ENCODE assay signal across 8 mouse cellular contexts in the genomic region with DNA sequence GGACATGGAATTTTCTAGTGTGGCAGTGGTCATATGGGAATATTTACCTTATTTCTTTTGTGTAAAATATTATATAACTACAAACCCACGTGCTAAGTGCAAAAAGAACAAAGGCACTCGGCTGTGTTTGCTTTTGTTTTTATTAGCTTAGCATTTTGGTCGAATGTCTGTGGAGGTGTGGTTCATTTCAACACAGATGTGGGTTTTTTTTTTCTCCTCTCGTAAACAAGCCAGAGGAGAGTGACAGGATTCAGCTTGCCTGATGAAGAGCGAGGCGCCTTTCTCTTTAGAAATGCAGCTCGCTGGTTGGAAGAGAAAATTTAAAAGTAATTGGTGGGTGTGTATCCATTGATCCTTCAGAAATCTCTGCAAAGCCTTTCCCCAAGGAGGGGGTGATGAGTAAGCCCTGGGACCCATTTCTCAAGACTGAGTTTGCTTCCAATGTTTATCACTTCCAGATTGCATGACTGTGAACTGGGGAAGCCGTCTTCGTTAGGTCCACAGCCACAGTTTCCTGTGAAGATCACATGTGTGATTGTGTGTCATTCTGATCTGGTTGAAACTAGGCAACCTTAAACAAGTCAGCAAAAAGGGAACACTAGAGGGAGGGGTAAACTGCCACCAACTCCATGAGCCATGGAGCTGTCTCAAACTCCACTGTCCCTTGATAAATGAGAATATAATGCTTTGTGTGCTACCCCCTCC. TPM values are rescaled to one million over a fixed set of nuclear protein-coding genes. Genes with fewer than 3 reads are reported as not detected.
DNase-seq lines count a peak whose midpoint lies in the region; ATAC-seq and TF ChIP-seq lines count a peak whose summit lies in the region.

No protein-coding gene starts in this region.

- no peaks in the 10 kb centered on the region for H3K27me3 ChIP-seq in midbrain, postnatal 0 days (ENCODE audit: insufficient read depth, low read length)
- no peaks in the 10 kb centered on the region for H3K27me3 ChIP-seq in midbrain, embryonic 13.5 days
- H3K27me3 ChIP-seq in kidney, embryonic 16.5 days (ENCODE audit: insufficient read depth, low read length), result no peaks in the 10 kb centered on the region

- H3K4me3 ChIP-seq in midbrain, postnatal 0 days (ENCODE audit: low read depth, low read length), result no peak overlapping the region
- no peak overlapping the region for H3K4me3 ChIP-seq in midbrain, embryonic 13.5 days (replicated peaks)
- peak overlapping the region; percentile 55 for H3K4me3 ChIP-seq in kidney, embryonic 16.5 days (ENCODE audit: low read length)

- 0 out of 2 replicates have a peak, but pooled peaks cover 3% of the 10 kb centered on the region for H3K4me1 ChIP-seq in midbrain, postnatal 0 days (ENCODE audit: insufficient read depth, low read length)
- H3K4me1 ChIP-seq in midbrain, embryonic 13.5 days (replicated peaks), result peaks cover 11% of the 10 kb centered on the region
- H3K4me1 ChIP-seq in kidney, embryonic 16.5 days (ENCODE audit: insufficient read depth, low read length), result peaks cover 71% of the 10 kb centered on the region

- H3K4me2 ChIP-seq in midbrain, postnatal 0 days (ENCODE audit: low read depth, low read length, poor library complexity, severe bottlenecking), result peak overlapping the region; percentile 9
- H3K4me2 ChIP-seq in midbrain, embryonic 13.5 days (replicated peaks), result no peak overlapping the region
- peak overlapping the region; percentile 54 for H3K4me2 ChIP-seq in kidney, embryonic 16.5 days (replicated peaks; ENCODE audit: low read depth, low read length)

- no peak overlapping the region for H3K27ac ChIP-seq in midbrain, postnatal 0 days (ENCODE audit: low read depth, low read length)
- no peak overlapping the region for H3K27ac ChIP-seq in midbrain, embryonic 13.5 days
- H3K27ac ChIP-seq in kidney, embryonic 16.5 days (ENCODE audit: low read length), result peak overlapping the region; percentile 96

- ATAC-seq in midbrain, postnatal 0 days (ENCODE audit: low FRiP score), result no peak
- ATAC-seq in midbrain, embryonic 13.5 days, result no peak
- peak; percentile 3; the same call in 1 of the 2 replicates for ATAC-seq in kidney, embryonic 16.5 days (ENCODE audit: low FRiP score, low TSS enrichment)

- no peaks in the 10 kb centered on the region for H3K36me3 ChIP-seq in midbrain, postnatal 0 days (ENCODE audit: insufficient read depth, low read length)
- H3K36me3 ChIP-seq in midbrain, embryonic 13.5 days, result no peaks in the 10 kb centered on the region
- no peaks in the 10 kb centered on the region; the same call in 1 of the 2 replicates for H3K36me3 ChIP-seq in kidney, embryonic 16.5 days (ENCODE audit: insufficient read depth, low read length)

- no peak for TF ChIP-seq CTCF in midbrain, postnatal 0 days (IDR thresholded peaks at IDR 0.05)

- H3K9ac ChIP-seq in midbrain, postnatal 0 days (replicated peaks; ENCODE audit: low read length, poor library complexity, severe bottlenecking), result no peak overlapping the region
- H3K9ac ChIP-seq in midbrain, embryonic 13.5 days (replicated peaks), result no peak overlapping the region
- H3K9ac ChIP-seq in kidney, embryonic 16.5 days (replicated peaks; ENCODE audit: low read length), result peak overlapping the region; percentile 62

- DNase-seq in midbrain, postnatal 0 days (ENCODE audit: low spot score), result no peak
- peak; percentile 75 to 81 for DNase-seq in heart, adult 18-20 months
- DNase-seq in naive thymus-derived CD4-positive, alpha-beta T cell, adult 2 months (ENCODE audit: low read depth), result peak; percentile 80
- no peak for DNase-seq in right cerebral cortex, adult 2 months (ENCODE audit: low spot score in 2 of 2)
- DNase-seq in left cerebral cortex, postnatal 4 days, result no peak
- DNase-seq in spleen, postnatal 4 days (ENCODE audit: low spot score in 2 of 2), result no peak

- H3K9me3 ChIP-seq in midbrain, postnatal 0 days (ENCODE audit: low read length), result no peaks in the 10 kb centered on the region
- no peaks in the 10 kb centered on the region for H3K9me3 ChIP-seq in midbrain, embryonic 13.5 days
- H3K9me3 ChIP-seq in kidney, embryonic 16.5 days (ENCODE audit: low read length), result no peaks in the 10 kb centered on the region

- intact Hi-C loops in left cerebral cortex, postnatal 4 days (cut with DNase I), result no loop called here

- WGBS in midbrain, postnatal 0 days, result 51% methylated on average over 9 of the region's 9 CpGs
- 55% methylated on average over 9 of the region's 9 CpGs for WGBS in midbrain, embryonic 13.5 days
- 23% methylated on average over 9 of the region's 9 CpGs for WGBS in kidney, embryonic 16.5 days

RNA-seq across cellular contexts. Expression of gene Emp1, which starts 1.8 kb away (rescaled TPM):
- 26.9 and 42.1 TPM in 2 replicates for total RNA-seq in midbrain, postnatal 0 days (2014; rRNA removed)
- 5.6 and 5.7 TPM in 2 replicates for polyA plus RNA-seq in midbrain, postnatal 0 days (2015; fragmentation: Nextera tagmentation; extraction: Ambion mirVana)
- 6.7 and 9.2 TPM in 2 replicates for polyA plus RNA-seq in midbrain, embryonic 13.5 days (2015; fragmentation: Nextera tagmentation; extraction: Ambion mirVana)
- 10 to 100 TPM; 39.9 to 43.1 TPM for total RNA-seq in heart, adult 18-20 months (2021)
- polyA plus RNA-seq in kidney, embryonic 16.5 days (2015; fragmentation: Nextera tagmentation; extraction: Ambion mirVana), result 56.3 and 67.2 TPM in 2 replicates
- total RNA-seq in left cerebral cortex, postnatal 4 days (2021), result 1 to 10 TPM; 6.0 to 7.1 TPM

RNA-seq across cellular contexts. Expression of gene Pbp2, which starts 54.0 kb away (rescaled TPM):
- not detected in 2 replicates for total RNA-seq in midbrain, postnatal 0 days (2014; rRNA removed)
- not detected in 2 replicates for polyA plus RNA-seq in midbrain, postnatal 0 days (2015; fragmentation: Nextera tagmentation; extraction: Ambion mirVana)
- polyA plus RNA-seq in midbrain, embryonic 13.5 days (2015; fragmentation: Nextera tagmentation; extraction: Ambion mirVana), result not detected in 2 replicates
- total RNA-seq in heart, adult 18-20 months (2021), result not detected
- 0.29 TPM in 1 of 2 replicates, not detected in the other for polyA plus RNA-seq in kidney, embryonic 16.5 days (2015; fragmentation: Nextera tagmentation; extraction: Ambion mirVana)
- not detected for total RNA-seq in left cerebral cortex, postnatal 4 days (2021)

Comparison
In these comparisons a context has a peak if more than half of its experiments do, and no peak if none do; other contexts are left out.
1. DNase-seq: peak in heart, adult 18-20 months (2 of 2) and naive thymus-derived CD4-positive, alpha-beta T cell, adult 2 months (single experiment); none in midbrain, postnatal 0 days (single experiment), right cerebral cortex, adult 2 months (0 of 2), left cerebral cortex, postnatal 4 days (single experiment) and spleen, postnatal 4 days (0 of 2).